Mouse (Mus musculus): ENCODE results near the gene Pla1a. TPM values are rescaled to one million over a fixed set of nuclear protein-coding genes. Genes with fewer than 3 reads are reported as not detected.

The Pla1a gene
- total RNA-seq, 2 experiments from 2014 or later: 13.9 to 51.8 TPM

GRCm38 (mm10) chr16:38392126-38392894, 40.6 kb downstream of the Pla1a start:
- DNase-seq (ENCODE audit: low spot score in 2 of 2): no peak

DNA sequence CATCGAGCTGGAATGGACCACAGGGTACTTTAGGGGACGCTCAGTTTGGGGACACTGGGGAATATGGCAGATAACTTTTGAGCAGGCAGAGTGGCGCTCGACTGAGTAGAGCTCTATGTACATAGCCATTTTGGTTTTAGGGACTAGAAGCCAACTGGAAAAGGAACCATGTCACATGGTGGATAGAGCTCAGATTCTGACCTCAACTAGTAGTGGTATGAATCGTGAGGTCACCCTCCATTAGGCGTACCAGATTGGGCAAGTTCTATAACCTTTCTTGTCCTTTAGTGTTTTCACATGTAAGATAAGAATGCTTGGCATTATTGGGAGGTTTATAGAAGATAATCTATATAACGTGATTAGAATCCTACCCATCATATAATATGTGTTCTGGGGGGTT, 42.6 kb downstream of the Pla1a start:
- DNase-seq (ENCODE audit: low spot score in 2 of 2): no peak

DNA sequence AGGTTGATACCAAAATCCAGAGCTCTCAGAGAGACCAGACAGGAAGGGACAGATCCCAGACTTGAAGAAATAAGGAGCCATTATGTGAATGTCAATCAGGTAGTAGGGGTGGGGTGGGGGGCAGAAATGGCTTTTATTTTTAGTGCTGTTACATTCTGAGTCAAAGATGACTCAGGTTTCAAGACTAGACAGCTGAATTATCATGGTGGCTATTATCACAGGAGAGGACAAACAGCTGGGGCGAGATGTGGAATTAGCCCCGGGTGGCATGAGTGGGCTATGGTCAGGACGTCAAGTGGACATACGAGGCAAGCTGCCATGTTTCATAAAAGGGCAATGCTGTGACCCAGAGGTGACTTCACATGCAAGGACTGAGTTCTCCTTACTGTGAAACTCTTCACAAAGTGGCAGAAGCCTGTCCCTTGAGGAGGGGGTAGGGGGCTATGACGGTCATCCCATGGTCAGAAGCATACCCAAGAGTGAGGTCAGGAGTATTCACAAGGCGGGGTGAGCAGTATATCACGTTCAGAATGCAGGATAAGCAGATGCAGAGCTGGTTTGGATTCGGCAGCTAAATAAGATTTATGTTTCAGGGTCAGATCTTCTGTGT, 43.6 kb downstream of the Pla1a start:
- peak in 1 of 2 experiments; percentile 29 for DNase-seq (ENCODE audit: low spot score in 2 of 2)

DNA sequence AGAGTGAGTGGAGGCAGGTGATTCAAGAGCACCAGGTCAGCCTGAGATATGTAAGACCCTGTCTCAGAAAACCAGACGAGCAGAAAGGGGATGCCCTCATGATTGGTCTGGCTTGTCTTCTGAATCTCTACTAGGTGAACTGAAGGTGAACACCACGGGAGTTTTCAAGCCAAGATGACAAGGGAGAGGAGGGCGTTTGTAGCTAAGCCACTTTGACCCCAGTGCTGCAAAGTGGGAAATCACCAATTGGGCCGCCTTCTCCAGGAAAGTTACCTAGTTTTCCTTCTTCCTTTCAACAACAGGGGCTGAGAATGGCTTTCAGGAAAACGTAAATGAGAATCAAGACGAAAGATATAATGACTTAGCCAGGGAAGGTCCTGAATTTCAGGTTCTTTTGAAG, 44.2 kb downstream of the Pla1a start:
- DNase-seq (ENCODE audit: low spot score in 2 of 2): no peak

DNA sequence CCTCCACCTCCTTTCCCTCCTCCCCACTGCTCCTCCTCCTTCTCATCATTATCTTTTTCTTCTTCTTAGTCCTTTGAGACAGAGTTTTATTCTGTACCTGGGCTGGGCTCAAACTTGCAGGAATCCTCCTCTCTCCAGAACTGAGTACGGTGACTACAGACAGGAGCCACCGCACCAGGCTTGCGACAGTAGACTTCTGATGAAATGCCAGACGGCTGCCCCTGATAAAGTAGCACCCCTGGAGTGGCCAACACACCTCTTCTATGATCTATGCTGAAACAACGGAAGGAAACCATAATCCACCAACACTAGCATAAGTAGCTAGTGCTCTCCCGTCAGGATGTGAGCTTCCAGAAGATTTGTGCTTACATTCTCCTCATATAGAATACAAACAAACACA, 45.6 kb downstream of the Pla1a start:
- DNase-seq (ENCODE audit: low spot score in 2 of 2): no peak

- DNase-seq (ENCODE audit: low spot score in 2 of 2): no peak
These were observed 47.2 kb downstream of the Pla1a start for GRCm38 (mm10) chr16:38385700-38386099.

DNA sequence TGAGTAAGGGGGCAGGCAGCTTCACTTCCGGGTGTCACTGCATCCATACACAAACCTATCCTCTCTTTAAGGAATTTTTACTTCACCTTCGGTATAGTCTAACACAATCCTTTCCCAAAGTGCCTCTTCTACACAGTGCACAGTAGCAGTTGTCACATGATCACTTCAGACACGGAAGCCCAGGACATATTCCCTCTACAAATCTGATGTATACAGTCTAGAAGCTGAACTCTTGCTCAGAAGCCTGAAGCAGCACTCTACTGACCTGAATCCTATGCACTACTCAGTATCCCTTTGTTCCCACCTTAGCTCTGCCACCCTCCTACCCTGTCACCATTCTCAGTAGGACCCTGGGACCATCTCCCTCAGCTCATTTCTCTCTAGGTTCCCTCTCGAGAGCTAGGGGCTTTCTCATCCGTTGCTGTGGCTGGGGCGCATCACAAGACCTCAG, 47.7 kb downstream of the Pla1a start:
- no peak for DNase-seq (ENCODE audit: low spot score in 2 of 2)

GRCm38 (mm10) chr16:38383683-38384082, 49.3 kb downstream of the Pla1a start:
- no peak for DNase-seq (ENCODE audit: low spot score in 2 of 2)

DNA sequence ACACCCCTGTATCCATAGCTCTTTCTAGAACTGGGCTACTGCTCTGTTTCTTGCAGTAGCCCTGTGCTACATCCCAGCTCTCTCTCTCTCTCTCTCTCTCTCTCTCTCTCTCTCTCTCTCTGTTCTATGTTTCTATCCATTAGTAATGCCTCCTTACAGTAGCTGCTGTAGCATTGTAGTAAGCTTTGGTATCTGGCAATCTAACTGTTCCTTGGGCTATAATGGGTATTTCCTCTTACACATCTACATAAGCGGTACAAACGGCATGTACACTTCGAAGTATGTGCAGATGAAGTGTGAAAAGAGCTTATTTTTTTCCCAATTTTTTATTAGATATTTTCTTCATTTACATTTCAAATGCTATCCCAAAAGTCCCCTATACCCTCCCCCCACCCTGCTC, 53.0 kb downstream of the Pla1a start:
- DNase-seq (ENCODE audit: low spot score in 2 of 2): no peak

GRCm38 (mm10) chr16:38379493-38379892, 53.5 kb downstream of the Pla1a start:
- DNase-seq (ENCODE audit: low spot score in 2 of 2): no peak

DNA sequence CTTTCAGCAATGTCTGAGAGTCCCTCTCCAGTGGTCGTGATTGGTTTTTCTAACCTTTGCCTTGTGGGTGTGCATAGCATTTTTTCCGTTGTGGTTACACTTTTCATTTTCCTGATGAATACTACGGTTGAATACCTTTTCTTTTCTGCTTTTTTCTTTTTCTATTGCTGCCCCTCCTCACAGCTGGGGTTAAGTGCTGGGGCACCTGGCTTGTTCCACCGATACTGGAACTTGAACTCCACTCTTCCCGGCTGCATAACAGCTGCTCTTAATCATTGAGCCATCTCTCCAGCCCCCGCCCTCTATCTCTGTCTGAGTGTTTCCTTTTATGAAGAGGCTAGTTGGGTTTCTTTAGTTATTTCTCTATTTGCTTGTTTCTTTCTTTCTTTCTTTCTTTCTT, 53.9 kb downstream of the Pla1a start:
- no peak for DNase-seq (ENCODE audit: low spot score in 2 of 2)

- no peak for DNase-seq (ENCODE audit: low spot score in 2 of 2)
These were observed 54.4 kb downstream of the Pla1a start for GRCm38 (mm10) chr16:38378591-38378990.

DNA sequence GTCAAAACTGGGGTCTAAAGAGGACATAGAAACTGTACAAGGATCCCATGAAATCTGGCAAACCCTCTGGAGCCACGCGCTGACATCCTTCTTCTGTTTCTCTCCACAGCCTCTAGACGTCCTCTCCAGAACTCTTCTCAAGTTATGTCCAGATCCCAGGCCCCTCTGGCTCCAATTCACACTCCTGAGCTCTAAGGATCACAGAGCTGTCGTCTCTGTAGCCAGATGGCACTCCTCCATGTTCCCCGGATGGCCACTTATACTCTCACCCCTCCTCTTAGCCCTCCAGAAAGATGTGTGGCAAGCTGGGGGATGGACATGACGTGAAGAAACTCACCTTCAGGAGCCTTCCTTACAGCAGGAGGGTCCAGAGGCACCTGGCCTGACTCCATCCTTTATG, 55.4 kb downstream of the Pla1a start:
- DNase-seq (ENCODE audit: low spot score in 2 of 2): no peak

GRCm38 (mm10) chr16:38376841-38377249, 56.1 kb downstream of the Pla1a start:
- DNase-seq (ENCODE audit: low spot score in 2 of 2): no peak

- DNase-seq (ENCODE audit: low spot score in 2 of 2): peak in 1 of 2 experiments; percentile 34
These were observed 56.6 kb downstream of the Pla1a start for GRCm38 (mm10) chr16:38376163-38376840.

DNA sequence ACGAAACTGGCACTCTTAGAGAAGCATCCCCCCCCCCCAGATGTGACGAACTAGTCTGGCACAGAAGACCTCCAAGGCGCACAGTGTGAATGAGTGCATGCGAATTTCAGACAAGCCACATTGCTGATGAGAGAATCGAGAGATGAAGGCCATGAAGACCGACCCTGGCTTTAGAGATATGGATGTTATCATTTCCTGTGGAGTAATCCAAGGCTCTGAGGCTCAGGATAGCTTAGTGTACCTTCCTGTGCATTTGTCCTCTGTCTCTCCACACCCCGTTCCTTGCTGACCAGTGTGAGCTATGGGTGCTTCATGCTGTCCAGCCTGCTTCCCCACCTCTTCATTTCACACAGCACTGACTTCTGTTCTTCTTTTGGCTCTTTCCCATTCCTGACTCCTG, 57.8 kb downstream of the Pla1a start:
- no peak for DNase-seq (ENCODE audit: low spot score in 2 of 2)

GRCm38 (mm10) chr16:38374379-38375140, 58.4 kb downstream of the Pla1a start:
- no peak for DNase-seq (ENCODE audit: low spot score in 2 of 2)

DNA sequence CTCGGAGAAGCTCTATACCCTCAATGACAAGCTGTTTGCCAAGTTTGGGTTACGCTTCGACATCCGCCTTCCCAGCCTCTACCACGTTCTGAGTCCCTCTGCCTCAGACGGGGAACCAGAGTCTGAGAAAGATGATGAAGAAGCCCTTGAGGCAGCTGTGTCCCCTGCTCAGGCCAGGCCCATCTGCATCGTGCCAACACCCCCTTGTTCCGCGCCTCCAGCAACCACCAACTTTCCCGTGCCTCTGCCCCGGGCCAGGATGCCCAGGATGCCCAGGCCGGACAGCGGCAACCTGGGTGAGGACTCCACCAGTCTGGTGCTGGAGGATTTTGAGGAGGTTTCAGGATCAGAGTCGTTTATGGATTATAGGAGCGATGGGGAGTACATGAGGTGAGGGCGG, 59.0 kb downstream of the Pla1a start:
- no peak for DNase-seq (ENCODE audit: low spot score in 2 of 2)

- DNase-seq (ENCODE audit: low spot score in 2 of 2): no peak
These were observed 59.5 kb downstream of the Pla1a start for GRCm38 (mm10) chr16:38373439-38373838.

GRCm38 (mm10) chr16:38372876-38373275, 60.1 kb downstream of the Pla1a start:
- DNase-seq (ENCODE audit: low spot score in 2 of 2): no peak

- DNase-seq (ENCODE audit: low spot score in 2 of 2): no peak
These were observed 61.1 kb downstream of the Pla1a start for GRCm38 (mm10) chr16:38371705-38372296.

All from adrenal gland, adult 18-20 months (tissue).